Mouse (Mus musculus): ENCODE measurements around the gene Qrfp. TPM values are rescaled to one million over a fixed set of nuclear protein-coding genes. Genes with fewer than 3 reads are reported as not detected.

The Qrfp gene
- polyA plus RNA-seq, 1 experiment from 2014 or later, result not detected

- WGBS, result 6% methylated on average over 10 of the region's 10 CpGs
- H3K9me3 ChIP-seq (ENCODE audit: control insufficient read depth, low read length), result no peaks in the 10 kb centered on the region
- H3K4me3 ChIP-seq (ENCODE audit: low read length), result no peak overlapping the region
- H3K27me3 ChIP-seq (replicated peaks; ENCODE audit: control insufficient read depth, insufficient read depth, low read length), result peaks cover 35% of the 10 kb centered on the region
- ATAC-seq, result no peak
- H3K36me3 ChIP-seq (ENCODE audit: control insufficient read depth, insufficient read depth, low read length), result no peaks in the 10 kb centered on the region
- no peak overlapping the region for H3K4me2 ChIP-seq (ENCODE audit: low read depth, low read length)
- no peak overlapping the region for H3K27ac ChIP-seq (ENCODE audit: low read length)
- H3K9ac ChIP-seq (ENCODE audit: low read depth, low read length), result no peak overlapping the region
- H3K4me1 ChIP-seq (ENCODE audit: control insufficient read depth, insufficient read depth, low read length), result peaks cover 16% of the 10 kb centered on the region
Measured at GRCm38 (mm10) chr2:31844729-31845136, 34.4 kb upstream of the Qrfp start.

GRCm38 (mm10) chr2:31838868-31839267 lies 28.5 kb upstream of the Qrfp start:
- Histone ChIP-seq H3K27ac (ENCODE audit: low read length) (no peak overlapping the region), H3K4me2 (ENCODE audit: low read depth, low read length) (no peak overlapping the region), H3K27me3 (replicated peaks; ENCODE audit: control insufficient read depth, insufficient read depth, low read length) (peaks cover 2% of the 10 kb centered on the region), H3K9me3 (ENCODE audit: control insufficient read depth, low read length) (no peaks in the 10 kb centered on the region), H3K9ac (ENCODE audit: low read depth, low read length) (no peak overlapping the region), H3K36me3 (ENCODE audit: control insufficient read depth, insufficient read depth, low read length) (no peaks in the 10 kb centered on the region), H3K4me1 (ENCODE audit: control insufficient read depth, insufficient read depth, low read length) (peaks cover 3% of the 10 kb centered on the region; the same call in 1 of the 2 replicates), H3K4me3 (ENCODE audit: low read length) (no peak overlapping the region)
- WGBS, result 45% methylated on average over 1 of the region's 1 CpGs
- peak; percentile 57 for ATAC-seq

- H3K36me3 ChIP-seq (ENCODE audit: control insufficient read depth, insufficient read depth, low read length), result no peaks in the 10 kb centered on the region
- H3K27ac ChIP-seq (ENCODE audit: low read length), result no peak overlapping the region
- H3K4me3 ChIP-seq (ENCODE audit: low read length), result no peak overlapping the region
- WGBS, result 31% methylated on average over 6 of the region's 6 CpGs
- H3K27me3 ChIP-seq (replicated peaks; ENCODE audit: control insufficient read depth, insufficient read depth, low read length), result no peaks in the 10 kb centered on the region
- peaks cover 3% of the 10 kb centered on the region; the same call in 1 of the 2 replicates for H3K4me1 ChIP-seq (ENCODE audit: control insufficient read depth, insufficient read depth, low read length)
- H3K9ac ChIP-seq (ENCODE audit: low read depth, low read length), result no peak overlapping the region
- no peak overlapping the region for H3K4me2 ChIP-seq (ENCODE audit: low read depth, low read length)
- ATAC-seq, result no peak
- H3K9me3 ChIP-seq (ENCODE audit: control insufficient read depth, low read length), result no peaks in the 10 kb centered on the region
Measured at GRCm38 (mm10) chr2:31836985-31837384, 26.6 kb upstream of the Qrfp start.

GRCm38 (mm10) chr2:31836091-31836490 lies 25.7 kb upstream of the Qrfp start:
- H3K27me3 ChIP-seq (replicated peaks; ENCODE audit: control insufficient read depth, insufficient read depth, low read length), result no peaks in the 10 kb centered on the region
- H3K9me3 ChIP-seq (ENCODE audit: control insufficient read depth, low read length), result no peaks in the 10 kb centered on the region
- H3K4me3 ChIP-seq (ENCODE audit: low read length), result no peak overlapping the region
- ATAC-seq, result no peak
- peaks cover 3% of the 10 kb centered on the region; the same call in 1 of the 2 replicates for H3K4me1 ChIP-seq (ENCODE audit: control insufficient read depth, insufficient read depth, low read length)
- WGBS, result 54% methylated on average over 10 of the region's 10 CpGs
- no peak overlapping the region for H3K9ac ChIP-seq (ENCODE audit: low read depth, low read length)
- H3K27ac ChIP-seq (ENCODE audit: low read length), result no peak overlapping the region
- no peaks in the 10 kb centered on the region for H3K36me3 ChIP-seq (ENCODE audit: control insufficient read depth, insufficient read depth, low read length)
- no peak overlapping the region for H3K4me2 ChIP-seq (ENCODE audit: low read depth, low read length)

GRCm38 (mm10) chr2:31828311-31828825 lies 18.0 kb upstream of the Qrfp start:
- Histone ChIP-seq H3K27me3 (replicated peaks; ENCODE audit: control insufficient read depth, insufficient read depth, low read length) (no peaks in the 10 kb centered on the region; the same call in 1 of the 2 replicates), H3K4me2 (ENCODE audit: low read depth, low read length) (no peak overlapping the region), H3K4me1 (ENCODE audit: control insufficient read depth, insufficient read depth, low read length) (0 out of 2 replicates have a peak, but pooled peaks cover 7% of the 10 kb centered on the region), H3K4me3 (ENCODE audit: low read length) (no peak overlapping the region), H3K36me3 (ENCODE audit: control insufficient read depth, insufficient read depth, low read length) (no peaks in the 10 kb centered on the region), H3K9me3 (ENCODE audit: control insufficient read depth, low read length) (no peaks in the 10 kb centered on the region), H3K27ac (ENCODE audit: low read length) (no peak overlapping the region), H3K9ac (ENCODE audit: low read depth, low read length) (0 out of 2 replicates have a peak overlapping the region, but pooled peaks have one; percentile 7)
- ATAC-seq, result no peak
- WGBS, result 24% methylated on average over 4 of the region's 4 CpGs

GRCm38 (mm10) chr2:31827877-31828276 lies 17.5 kb upstream of the Qrfp start:
- 37% methylated on average over 7 of the region's 7 CpGs for whole genome bisulfite sequencing
- no peaks in the 10 kb centered on the region; the same call in 1 of the 2 replicates for H3K27me3 ChIP-seq (replicated peaks; ENCODE audit: control insufficient read depth, insufficient read depth, low read length)
- H3K4me2 ChIP-seq (ENCODE audit: low read depth, low read length), result no peak overlapping the region
- ATAC-seq, result no peak
- H3K27ac ChIP-seq (ENCODE audit: low read length), result no peak overlapping the region
- no peak overlapping the region for H3K4me3 ChIP-seq (ENCODE audit: low read length)
- H3K9ac ChIP-seq (ENCODE audit: low read depth, low read length), result 0 out of 2 replicates have a peak overlapping the region, but pooled peaks have one; percentile 7
- no peaks in the 10 kb centered on the region for H3K9me3 ChIP-seq (ENCODE audit: control insufficient read depth, low read length)
- H3K4me1 ChIP-seq (ENCODE audit: control insufficient read depth, insufficient read depth, low read length), result peaks cover 8% of the 10 kb centered on the region; the same call in 1 of the 2 replicates
- H3K36me3 ChIP-seq (ENCODE audit: control insufficient read depth, insufficient read depth, low read length), result no peaks in the 10 kb centered on the region

- no peak overlapping the region for H3K27ac ChIP-seq (ENCODE audit: low read length)
- H3K9me3 ChIP-seq (ENCODE audit: control insufficient read depth, low read length), result no peaks in the 10 kb centered on the region
- no peak overlapping the region for H3K4me2 ChIP-seq (ENCODE audit: low read depth, low read length)
- no peaks in the 10 kb centered on the region for H3K36me3 ChIP-seq (ENCODE audit: control insufficient read depth, insufficient read depth, low read length)
- no peak overlapping the region for H3K4me3 ChIP-seq (ENCODE audit: low read length)
- no peak for ATAC-seq
- H3K4me1 ChIP-seq (ENCODE audit: control insufficient read depth, insufficient read depth, low read length), result peaks cover 15% of the 10 kb centered on the region; the same call in 1 of the 2 replicates
- WGBS, result 76% methylated on average over 14 of the region's 14 CpGs
- no peak overlapping the region for H3K9ac ChIP-seq (ENCODE audit: low read depth, low read length)
- H3K27me3 ChIP-seq (replicated peaks; ENCODE audit: control insufficient read depth, insufficient read depth, low read length), result no peaks in the 10 kb centered on the region; the same call in 1 of the 2 replicates
Measured at GRCm38 (mm10) chr2:31826094-31827085, 16.0 kb upstream of the Qrfp start.

- Histone ChIP-seq H3K9ac (ENCODE audit: low read depth, low read length) (no peak overlapping the region), H3K4me1 (ENCODE audit: control insufficient read depth, insufficient read depth, low read length) (peaks cover 15% of the 10 kb centered on the region; the same call in 1 of the 2 replicates), H3K9me3 (ENCODE audit: control insufficient read depth, low read length) (no peaks in the 10 kb centered on the region), H3K4me2 (ENCODE audit: low read depth, low read length) (no peak overlapping the region), H3K36me3 (ENCODE audit: control insufficient read depth, insufficient read depth, low read length) (no peaks in the 10 kb centered on the region), H3K27me3 (replicated peaks; ENCODE audit: control insufficient read depth, insufficient read depth, low read length) (no peaks in the 10 kb centered on the region), H3K4me3 (ENCODE audit: low read length) (no peak overlapping the region), H3K27ac (ENCODE audit: low read length) (no peak overlapping the region)
- no peak for ATAC-seq
- 67% methylated on average over 16 of the region's 16 CpGs for WGBS
Measured at GRCm38 (mm10) chr2:31825469-31825911, 15.1 kb upstream of the Qrfp start.
